Mouse (Mus musculus) stomach, postnatal 0 days (tissue): ENCODE results near the gene Crybb2.
"Not testable (repeated sequence)": the region's sequence is repeated elsewhere in the genome, so short reads cannot be mapped to it uniquely, and the experiment has no call there.

Experiments used
- CTCF ChIP-seq: IDR thresholded peaks from 2 replicates; pipeline ENCODE4 v1.5.1; 2016; ENCODE audit warnings: antibody characterized with exemption, low read depth, mild to moderate bottlenecking, moderate library complexity
- EP300 ChIP-seq: optimal IDR thresholded peaks from 2 replicates; pipeline ENCODE3; 2016; ENCODE audit warnings: antibody characterized with exemption

GRCm38 (mm10) chr5:113109651-113110050 lies 39.7 kb upstream of the Crybb2 start:
- TF ChIP-seq CTCF: peak; percentile 69
- not testable (repeated sequence) for TF ChIP-seq EP300
